Mouse (Mus musculus) forebrain, postnatal 0 days (tissue): ENCODE measurements around the gene Fyn. TPM values are rescaled to one million over a fixed set of nuclear protein-coding genes. Genes with fewer than 3 reads are reported as not detected.

Experiments used
- ATAC-seq: fragments of 200-750 bp; cut with Nextera tagmentation; 2 replicates; pipeline ENCODE4 v1.8.0; 2017; ENCODE audit warnings: mild to moderate bottlenecking, moderate library complexity
- DNase-seq: peaks from one replicate; pipeline ENCODE4 v3.0.0-alpha.2; 2015
- H3K27ac ChIP-seq: fragments of 300-500 bp; sonication (generic); 2 replicates; pipeline ENCODE4 v1.5.1; 2014; ENCODE audit warnings: low read depth, mild to moderate bottlenecking, antibody characterized with exemption, low read length, moderate library complexity, mixed read lengths
- H3K27me3 ChIP-seq: fragments of 300-500 bp; sonication (generic); 2 replicates; pipeline ENCODE4 v1.6.1; 2014; ENCODE audit warnings: mild to moderate bottlenecking, low read length, mixed read lengths; ENCODE audit not compliant: insufficient read depth
- H3K36me3 ChIP-seq: fragments of 300-500 bp; sonication (generic); 2 replicates; pipeline ENCODE4 v1.6.1; 2014; ENCODE audit warnings: mild to moderate bottlenecking, moderate library complexity; ENCODE audit not compliant: insufficient read depth
- H3K4me1 ChIP-seq: fragments of 300-500 bp; sonication (generic); 2 replicates; pipeline ENCODE4 v1.6.1; 2014; ENCODE audit warnings: antibody characterized with exemption; ENCODE audit not compliant: insufficient read depth
- H3K4me2 ChIP-seq: fragments of 300-500 bp; sonication (generic); 2 replicates; pipeline ENCODE4 v1.6.1; 2014; ENCODE audit warnings: low read depth, mild to moderate bottlenecking, moderate library complexity
- H3K4me3 ChIP-seq: fragments of 300-500 bp; sonication (generic); 2 replicates; pipeline ENCODE4 v1.5.1; 2014; ENCODE audit warnings: low read depth, low read length, mixed read lengths
- H3K9ac ChIP-seq: fragments of 300-500 bp; sonication (generic); 2 replicates; pipeline ENCODE4 v1.6.1; 2014; ENCODE audit warnings: mild to moderate bottlenecking
- H3K9me3 ChIP-seq: fragments of 300-500 bp; sonication (generic); 2 replicates; pipeline ENCODE4 v1.6.1; 2016; ENCODE audit warnings: low read length
- CTCF ChIP-seq: sonication (generic); IDR thresholded peaks from 2 replicates; pipeline ENCODE4 v1.5.1; 2016; ENCODE audit warnings: antibody characterized with exemption, control low read depth, low read depth
- WGBS: fragments of 180-500 bp; shearing (Covaris S2); extraction: QIAGEN DNeasy Blood & Tissue Kit; methylation state at CpG from one replicate; pipeline ENCODE4 v1.1.7; 2014; 5-methylcytosine and 5-hydroxymethylcytosine counted together
- polyA plus RNA-seq: library from polyadenylated mRNA; unstranded; fragments of >200 nt; fragmentation: Nextera tagmentation; extraction: Ambion mirVana; gene quantifications from 2 replicates; pipeline ENCODE4 v1.2.1, GENCODE M21; 2015
- total RNA-seq: library from RNA; depleted of rRNA; stranded (reverse); fragments of >200 nt; gene quantifications from 2 replicates; pipeline ENCODE4 v1.2.3, GENCODE M21; 2014

Fyn gene
- total and polyA plus RNA-seq, 2 experiments from 2014 or later = 85.8 to 155 TPM

GRCm38 (mm10) chr10:39568991-39569390 lies 200.3 kb downstream of the Fyn start:
- H3K4me1 ChIP-seq = peaks cover 25% of the 10 kb centered on the region
- no peak overlapping the region for H3K4me3 ChIP-seq
- H3K27ac ChIP-seq = no peak overlapping the region
- no peaks in the 10 kb centered on the region for H3K9me3 ChIP-seq
- no peak for TF ChIP-seq CTCF
- H3K36me3 ChIP-seq = peaks cover 12% of the 10 kb centered on the region
- no peak overlapping the region for H3K4me2 ChIP-seq
- no peak for ATAC-seq
- DNase-seq = no peak
- no peak overlapping the region for H3K9ac ChIP-seq
- no peaks in the 10 kb centered on the region for H3K27me3 ChIP-seq
- WGBS = 90% methylated on average over 4 of the region's 4 CpGs

GRCm38 (mm10) chr10:39571011-39571410 lies 202.4 kb downstream of the Fyn start:
- WGBS = 25% methylated on average over 7 of the region's 7 CpGs
- no peak for TF ChIP-seq CTCF
- Histone ChIP-seq H3K4me1 (peaks cover 25% of the 10 kb centered on the region), H3K9ac (0 out of 2 replicates have a peak overlapping the region, but pooled peaks have one; percentile 11), H3K27ac (peak overlapping the region; percentile 77), H3K9me3 (no peaks in the 10 kb centered on the region), H3K36me3 (peaks cover 8% of the 10 kb centered on the region), H3K4me3 (no peak overlapping the region), H3K27me3 (no peaks in the 10 kb centered on the region), H3K4me2 (no peak overlapping the region)
- peak; percentile 65 for DNase-seq
- ATAC-seq = peak; percentile 58

GRCm38 (mm10) chr10:39572050-39572671 lies 203.5 kb downstream of the Fyn start:
- H3K27ac ChIP-seq = peak overlapping the region; percentile 77
- H3K4me2 ChIP-seq = no peak overlapping the region
- H3K27me3 ChIP-seq = no peaks in the 10 kb centered on the region
- peak; percentile 48 for DNase-seq
- TF ChIP-seq CTCF = no peak
- WGBS = 21% methylated on average over 9 of the region's 9 CpGs
- peaks cover 1% of the 10 kb centered on the region for H3K36me3 ChIP-seq
- no peaks in the 10 kb centered on the region for H3K9me3 ChIP-seq
- ATAC-seq = peak; percentile 19; the same call in 1 of the 2 replicates
- peak overlapping the region; percentile 18; the same call in 1 of the 2 replicates for H3K9ac ChIP-seq
- no peak overlapping the region for H3K4me3 ChIP-seq
- H3K4me1 ChIP-seq = peaks cover 25% of the 10 kb centered on the region

- Histone ChIP-seq H3K27ac (peak overlapping the region; percentile 77), H3K4me1 (peaks cover 25% of the 10 kb centered on the region), H3K4me2 (no peak overlapping the region), H3K9ac (peak overlapping the region; percentile 18; the same call in 1 of the 2 replicates), H3K4me3 (no peak overlapping the region), H3K36me3 (no peaks in the 10 kb centered on the region), H3K27me3 (no peaks in the 10 kb centered on the region), H3K9me3 (no peaks in the 10 kb centered on the region)
- TF ChIP-seq CTCF = no peak
- WGBS = 38% methylated on average over 6 of the region's 6 CpGs
- ATAC-seq (peak; percentile 30), DNase-seq (no peak)
These were observed 204.0 kb downstream of the Fyn start for GRCm38 (mm10) chr10:39572672-39573051.

- no peak overlapping the region for H3K4me2 ChIP-seq
- H3K27me3 ChIP-seq = no peaks in the 10 kb centered on the region
- H3K4me3 ChIP-seq = no peak overlapping the region
- DNase-seq (no peak), ATAC-seq (no peak)
- peaks cover 13% of the 10 kb centered on the region for H3K4me1 ChIP-seq
- WGBS = 74% methylated on average over 6 of the region's 6 CpGs
- H3K9me3 ChIP-seq = no peaks in the 10 kb centered on the region
- H3K36me3 ChIP-seq = no peaks in the 10 kb centered on the region
- no peak overlapping the region for H3K9ac ChIP-seq
- no peak for TF ChIP-seq CTCF
- no peak overlapping the region for H3K27ac ChIP-seq
These were observed 207.8 kb downstream of the Fyn start for GRCm38 (mm10) chr10:39576466-39576865.

DNA sequence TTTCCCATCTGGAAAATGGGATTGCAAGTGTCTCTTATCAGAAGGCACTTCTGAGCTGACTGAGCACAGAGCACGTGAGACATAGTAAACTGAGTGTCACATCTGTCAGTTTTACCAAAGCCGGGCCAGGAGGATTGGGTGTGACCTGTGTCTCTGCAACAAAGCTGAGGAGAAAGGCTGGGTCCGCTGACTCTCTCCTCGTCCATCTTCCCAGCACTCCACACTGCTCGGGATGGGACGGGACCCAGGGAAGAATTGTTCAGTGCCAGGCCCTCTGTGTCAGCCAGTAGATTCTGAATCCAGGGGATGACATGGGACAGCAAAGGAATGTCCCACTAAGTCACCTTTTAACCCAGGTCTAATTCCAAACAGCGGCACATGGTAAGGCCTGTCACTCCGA lies 211.8 kb downstream of the Fyn start:
- Histone ChIP-seq H3K4me2 (no peak overlapping the region), H3K36me3 (no peaks in the 10 kb centered on the region), H3K9me3 (no peaks in the 10 kb centered on the region), H3K27me3 (no peaks in the 10 kb centered on the region), H3K4me1 (no peaks in the 10 kb centered on the region), H3K4me3 (no peak overlapping the region), H3K9ac (no peak overlapping the region), H3K27ac (no peak overlapping the region)
- WGBS = 82% methylated on average over 8 of the region's 8 CpGs
- DNase-seq = no peak
- TF ChIP-seq CTCF = no peak
- no peak for ATAC-seq

GRCm38 (mm10) chr10:39582385-39582784 lies 213.7 kb downstream of the Fyn start:
- WGBS = 82% methylated on average over 2 of the region's 2 CpGs
- H3K9me3 ChIP-seq = no peaks in the 10 kb centered on the region
- no peak overlapping the region for H3K4me3 ChIP-seq
- TF ChIP-seq CTCF = no peak
- H3K36me3 ChIP-seq = no peaks in the 10 kb centered on the region
- H3K9ac ChIP-seq = no peak overlapping the region
- DNase-seq (no peak), ATAC-seq (no peak)
- H3K27me3 ChIP-seq = no peaks in the 10 kb centered on the region
- no peaks in the 10 kb centered on the region; the same call in none of the 2 replicates for H3K4me1 ChIP-seq
- H3K27ac ChIP-seq = no peak overlapping the region
- no peak overlapping the region for H3K4me2 ChIP-seq
